ENCODE assay signal across 10 mouse cellular contexts in genomic region chr1:105786731-105787357, GRCm38 (mm10). TPM values are rescaled to one million over a fixed set of nuclear protein-coding genes. Genes with fewer than 3 reads are reported as not detected.
DNase-seq lines count a peak whose midpoint lies in the region; TF ChIP-seq lines count a peak whose summit lies in the region.
"Had no signal": no experiment of that assay in that cellular context is flagged by ENCODE, and none has a peak within 500 bp of the region (broad histone marks: within the 10 kb centered on the region; RNA-seq: fewer than 3 reads in every experiment).

No protein-coding gene starts in this region.

- TF ChIP-seq CTCF in lung, adult 2 months (IDR thresholded peaks at IDR 0.05; ENCODE audit: insufficient read depth, low read length): no peak

- no peak overlapping the region for H3K4me3 ChIP-seq in lung, adult 2 months (replicated peaks; ENCODE audit: extremely low read depth, low read depth, low read length)

- TF ChIP-seq POLR2A in lung, adult 2 months (IDR thresholded peaks at IDR 0.05; ENCODE audit: borderline replicate concordance, extremely low read depth, low read depth, low read length): no peak

- no peaks in the 10 kb centered on the region for H3K36me3 ChIP-seq in splenic B cell, adult 2 months (ENCODE audit: control insufficient read depth, insufficient read depth, low read length, poor library complexity, severe bottlenecking)

- 0 out of 2 replicates have a peak, but pooled peaks cover 2% of the 10 kb centered on the region for H3K4me1 ChIP-seq in lung, adult 2 months (ENCODE audit: control insufficient read depth, insufficient read depth, low read length)

- peak; percentile 23 for DNase-seq in adrenal gland, adult 2 months
- DNase-seq in adrenal gland, postnatal 14 days: no peak
- peak; percentile 56 to 63 for DNase-seq in lung, adult 18-20 months
- DNase-seq in lung, adult 2 months: no peak
- peak; percentile 34 to 64 for DNase-seq in kidney, postnatal 25 days
- peak; percentile 6 for DNase-seq in splenic B cell, adult 2 months (ENCODE audit: low read depth, low spot score)
- DNase-seq in thymus, postnatal 36 days: no peak
- no peak for DNase-seq in ovary, postnatal 10 days (ENCODE audit: low spot score)
- DNase-seq: cerebellum, adult 18-20 months; right cerebral cortex, postnatal 4 days had no signal

- 41% methylated on average over 6 of the region's 6 CpGs for WGBS in lung, adult 2 months

- no peaks in the 10 kb centered on the region for H3K27me3 ChIP-seq in splenic B cell, adult 2 months (ENCODE audit: control insufficient read depth, insufficient read depth, low read length, poor library complexity, severe bottlenecking)

RNA-seq across cellular contexts. Expression of gene Tnfrsf11a, which starts 6.3 kb away (rescaled TPM):
- 1 to 10 TPM; 2.4 to 4.7 TPM for total RNA-seq in adrenal gland, adult 2 months (2021)
- 2.7 and 3.6 TPM in 2 replicates for polyA plus RNA-seq in adrenal gland, adult 2 months (2012; rRNA removed)
- total RNA-seq in adrenal gland, postnatal 14 days (2021): 1.9 and 4.9 TPM in 2 replicates
- 4.3 TPM in 2 replicates for polyA plus RNA-seq in lung, adult 2 months (2012; rRNA removed)

Comparison
In these comparisons a context has a peak if more than half of its experiments do, and no peak if none do; other contexts are left out.
1. DNase-seq: peak in adrenal gland, adult 2 months (single experiment), lung, adult 18-20 months (2 of 2), kidney, postnatal 25 days (2 of 2) and splenic B cell, adult 2 months (single experiment); none in adrenal gland, postnatal 14 days (single experiment), lung, adult 2 months (single experiment), thymus, postnatal 36 days (0 of 2) and ovary, postnatal 10 days (single experiment).